Mouse (Mus musculus): ENCODE results near the gene Paxx.

Paxx gene

GRCm38 (mm10) chr2:25408908-25409307, 52.0 kb downstream of the Paxx start:
- no peak for DNase-seq (ENCODE audit: low spot score in 2 of 2)
